Mouse (Mus musculus): ENCODE measurements at regions not wholly inside any gene's neighbourhood (a gene's known extent, or its start where the extent isn't known, plus 50 kb on each side); places are given as distances from the start of the nearest gene placed in this dataset.

GRCm38 (mm10) chr3:63616127-63616526 lies 132.4 kb upstream of the Gm34302 start:
- TF ChIP-seq CTCF (IDR thresholded peaks at IDR 0.05; ENCODE audit: low read depth) (no peak), EP300 (IDR thresholded peaks at IDR 0.05; ENCODE audit: low read depth) (no peak)
